Mouse (Mus musculus): ENCODE measurements around the gene Tspan18. TPM values are rescaled to one million over a fixed set of nuclear protein-coding genes. Genes with fewer than 3 reads are reported as not detected.
A peak's percentile ranks its signal among the peaks of the same experiment; 100 is the strongest.

Tspan18 gene
- polyA plus RNA-seq, 1 experiment from 2014 or later, result 17.0 TPM

DNA sequence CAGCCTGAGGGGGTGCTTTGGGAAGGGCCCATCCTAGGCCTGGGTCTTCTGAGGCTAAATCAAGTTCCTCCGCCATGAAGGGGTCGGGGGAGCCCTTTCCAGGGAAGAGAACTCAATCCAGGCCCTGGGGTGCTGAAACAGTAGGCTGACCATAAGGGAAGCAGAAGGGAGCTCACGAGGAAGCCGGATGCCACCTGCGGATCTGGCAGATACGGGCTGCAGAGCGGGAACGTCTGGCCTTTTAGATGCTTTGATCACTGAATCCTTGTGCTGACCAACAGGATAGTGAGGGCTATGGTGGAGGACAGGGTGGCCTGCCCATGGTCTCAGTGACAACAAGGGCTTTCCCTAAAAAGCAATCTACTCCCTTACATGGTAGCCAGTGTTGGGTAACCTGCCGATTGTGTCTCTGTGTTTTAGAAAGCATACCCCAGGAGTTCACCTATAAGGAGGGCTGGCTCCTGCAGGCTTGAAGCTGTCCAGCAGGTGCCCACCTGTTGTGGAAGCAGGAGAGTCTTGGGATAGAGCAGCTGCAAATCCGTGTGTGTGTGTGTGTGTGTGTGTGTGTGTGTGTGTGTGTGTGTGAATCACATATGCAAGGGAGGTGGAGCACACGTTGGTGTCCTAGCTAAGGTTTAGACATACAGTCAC is 90.7 kb downstream of the Tspan18 start:
- Histone ChIP-seq H3K4me2 (ENCODE audit: low read length) (no peak overlapping the region), H3K9me3 (ENCODE audit: control insufficient read depth, low read length) (no peaks in the 10 kb centered on the region), H3K27me3 (replicated peaks; ENCODE audit: control insufficient read depth, insufficient read depth, low read length) (no peaks in the 10 kb centered on the region), H3K9ac (replicated peaks; ENCODE audit: low read depth, low read length) (no peak overlapping the region), H3K4me3 (replicated peaks; ENCODE audit: low read length) (no peak overlapping the region), H3K4me1 (replicated peaks; ENCODE audit: control insufficient read depth, insufficient read depth, low read length) (peaks cover 6% of the 10 kb centered on the region), H3K36me3 (ENCODE audit: control insufficient read depth, insufficient read depth) (no peaks in the 10 kb centered on the region), H3K27ac (ENCODE audit: low read length) (no peak overlapping the region)
- WGBS, result 71% methylated on average over 11 of the region's 11 CpGs
- ATAC-seq, result no peak

DNA sequence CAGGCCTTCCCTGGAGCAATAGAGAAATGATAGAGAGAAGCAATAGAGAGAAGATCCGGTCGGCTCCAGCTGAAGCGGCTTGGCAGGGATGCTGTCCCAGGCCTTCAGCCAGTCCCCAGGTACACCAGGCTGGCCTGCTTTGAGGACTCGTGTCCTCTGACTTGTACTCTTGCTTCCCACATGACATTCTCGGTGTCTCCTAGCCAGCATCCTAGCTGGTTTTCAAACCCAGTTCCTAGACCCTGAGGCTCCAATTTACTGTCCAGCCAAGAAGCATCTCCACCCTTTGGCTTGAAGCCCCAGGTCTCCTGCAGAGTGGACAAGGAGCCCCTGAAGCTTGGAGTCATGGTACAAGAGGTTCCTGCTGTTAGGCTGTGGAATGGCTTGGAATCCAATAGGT is 92.1 kb downstream of the Tspan18 start:
- 91% methylated on average over 5 of the region's 5 CpGs for WGBS
- H3K4me1 ChIP-seq (replicated peaks; ENCODE audit: control insufficient read depth, insufficient read depth, low read length), result no peaks in the 10 kb centered on the region; the same call in 1 of the 2 replicates
- H3K27ac ChIP-seq (ENCODE audit: low read length), result no peak overlapping the region
- H3K4me2 ChIP-seq (ENCODE audit: low read length), result no peak overlapping the region
- no peaks in the 10 kb centered on the region for H3K27me3 ChIP-seq (replicated peaks; ENCODE audit: control insufficient read depth, insufficient read depth, low read length)
- H3K36me3 ChIP-seq (ENCODE audit: control insufficient read depth, insufficient read depth), result no peaks in the 10 kb centered on the region
- no peak overlapping the region for H3K4me3 ChIP-seq (replicated peaks; ENCODE audit: low read length)
- H3K9me3 ChIP-seq (ENCODE audit: control insufficient read depth, low read length), result no peaks in the 10 kb centered on the region
- no peak for ATAC-seq
- H3K9ac ChIP-seq (replicated peaks; ENCODE audit: low read depth, low read length), result no peak overlapping the region

DNA sequence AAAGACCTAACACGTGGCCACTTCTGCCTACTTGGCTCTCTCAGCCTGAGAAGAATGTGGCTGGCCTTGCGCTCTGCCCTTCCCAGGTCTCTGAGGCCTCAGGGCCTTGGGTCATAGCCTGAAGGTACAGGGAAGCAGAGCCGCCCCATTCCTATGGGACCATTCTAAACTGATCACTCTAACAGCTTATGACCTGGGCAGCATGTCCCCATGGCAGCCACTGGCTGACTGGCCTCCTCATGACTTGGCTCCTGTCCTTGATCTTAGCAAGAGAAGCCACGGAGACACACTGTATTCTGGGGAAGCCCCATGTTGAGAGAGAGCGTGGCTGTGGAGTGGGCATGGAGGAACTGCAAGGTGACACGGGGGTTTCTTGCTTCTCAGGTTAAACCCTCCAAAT is 95.4 kb downstream of the Tspan18 start:
- WGBS, result 90% methylated on average over 6 of the region's 6 CpGs
- H3K27ac ChIP-seq (ENCODE audit: low read length), result no peak overlapping the region
- no peak overlapping the region for H3K9ac ChIP-seq (replicated peaks; ENCODE audit: low read depth, low read length)
- H3K4me2 ChIP-seq (ENCODE audit: low read length), result no peak overlapping the region
- H3K4me3 ChIP-seq (replicated peaks; ENCODE audit: low read length), result no peak overlapping the region
- no peaks in the 10 kb centered on the region for H3K27me3 ChIP-seq (replicated peaks; ENCODE audit: control insufficient read depth, insufficient read depth, low read length)
- H3K4me1 ChIP-seq (replicated peaks; ENCODE audit: control insufficient read depth, insufficient read depth, low read length), result no peaks in the 10 kb centered on the region
- no peak for ATAC-seq
- no peaks in the 10 kb centered on the region for H3K9me3 ChIP-seq (ENCODE audit: control insufficient read depth, low read length)
- H3K36me3 ChIP-seq (ENCODE audit: control insufficient read depth, insufficient read depth), result no peaks in the 10 kb centered on the region

DNA sequence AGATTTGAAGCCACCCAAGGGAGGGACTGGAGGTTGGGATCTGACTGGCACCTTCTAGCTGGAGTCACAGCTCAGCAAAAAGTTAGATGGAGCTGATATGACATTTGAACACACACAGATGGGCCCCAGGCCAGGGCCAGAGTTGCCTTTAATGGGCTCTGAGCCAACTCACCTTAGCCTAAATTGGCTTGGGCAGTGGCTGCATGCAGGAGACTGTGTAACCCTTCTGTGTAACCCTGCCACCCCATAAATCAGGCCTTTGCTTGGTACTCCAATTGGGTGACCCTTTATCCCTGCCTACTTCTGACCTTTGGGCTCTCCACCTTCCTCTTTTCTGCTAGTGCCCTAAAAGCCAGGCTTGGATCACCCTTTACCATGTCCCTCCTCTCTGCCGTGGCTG is 97.2 kb downstream of the Tspan18 start:
- no peak overlapping the region for H3K27ac ChIP-seq (ENCODE audit: low read length)
- ATAC-seq, result no peak
- H3K4me1 ChIP-seq (replicated peaks; ENCODE audit: control insufficient read depth, insufficient read depth, low read length), result no peaks in the 10 kb centered on the region
- H3K4me2 ChIP-seq (ENCODE audit: low read length), result no peak overlapping the region
- H3K4me3 ChIP-seq (replicated peaks; ENCODE audit: low read length), result no peak overlapping the region
- WGBS, result 77% methylated on average over 1 of the region's 1 CpGs
- H3K9ac ChIP-seq (replicated peaks; ENCODE audit: low read depth, low read length), result no peak overlapping the region
- H3K36me3 ChIP-seq (ENCODE audit: control insufficient read depth, insufficient read depth), result no peaks in the 10 kb centered on the region
- no peaks in the 10 kb centered on the region for H3K27me3 ChIP-seq (replicated peaks; ENCODE audit: control insufficient read depth, insufficient read depth, low read length)
- H3K9me3 ChIP-seq (ENCODE audit: control insufficient read depth, low read length), result no peaks in the 10 kb centered on the region

DNA sequence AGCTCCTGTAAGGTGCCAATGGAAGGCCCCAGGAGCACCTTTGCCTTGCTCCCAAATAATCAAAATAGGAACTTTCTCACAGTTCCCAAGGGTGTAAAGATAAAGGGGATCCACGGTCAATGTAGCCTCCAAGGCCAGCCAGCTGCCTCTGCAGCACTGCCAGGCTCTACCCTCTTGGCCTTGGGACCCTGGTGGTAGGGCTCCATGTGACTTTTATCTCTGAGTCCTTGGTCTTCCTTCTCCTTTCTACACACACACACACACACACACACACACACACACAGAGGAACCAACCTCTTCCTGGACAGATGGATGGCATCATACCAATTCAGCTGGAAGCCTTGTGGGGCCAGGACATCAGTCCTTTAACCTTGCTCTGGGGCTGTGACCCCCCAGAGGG is 102.2 kb downstream of the Tspan18 start:
- no peak overlapping the region for H3K9ac ChIP-seq (replicated peaks; ENCODE audit: low read depth, low read length)
- no peak overlapping the region for H3K4me3 ChIP-seq (replicated peaks; ENCODE audit: low read length)
- no peak overlapping the region for H3K27ac ChIP-seq (ENCODE audit: low read length)
- H3K36me3 ChIP-seq (ENCODE audit: control insufficient read depth, insufficient read depth), result no peaks in the 10 kb centered on the region
- H3K27me3 ChIP-seq (replicated peaks; ENCODE audit: control insufficient read depth, insufficient read depth, low read length), result no peaks in the 10 kb centered on the region
- 56% methylated on average over 1 of the region's 1 CpGs for WGBS
- peaks cover 20% of the 10 kb centered on the region for H3K4me1 ChIP-seq (replicated peaks; ENCODE audit: control insufficient read depth, insufficient read depth, low read length)
- no peak overlapping the region for H3K4me2 ChIP-seq (ENCODE audit: low read length)
- ATAC-seq, result no peak
- H3K9me3 ChIP-seq (ENCODE audit: control insufficient read depth, low read length), result no peaks in the 10 kb centered on the region

- Histone ChIP-seq H3K27ac (ENCODE audit: low read length) (peak overlapping the region; percentile 90), H3K36me3 (ENCODE audit: control insufficient read depth, insufficient read depth) (no peaks in the 10 kb centered on the region), H3K9me3 (ENCODE audit: control insufficient read depth, low read length) (no peaks in the 10 kb centered on the region), H3K4me2 (ENCODE audit: low read length) (no peak overlapping the region), H3K4me1 (replicated peaks; ENCODE audit: control insufficient read depth, insufficient read depth, low read length) (peaks cover 28% of the 10 kb centered on the region), H3K27me3 (replicated peaks; ENCODE audit: control insufficient read depth, insufficient read depth, low read length) (no peaks in the 10 kb centered on the region), H3K9ac (replicated peaks; ENCODE audit: low read depth, low read length) (peak overlapping the region; percentile 23; the same call in 1 of the 2 replicates), H3K4me3 (replicated peaks; ENCODE audit: low read length) (no peak overlapping the region)
- WGBS, result 1% methylated on average over 5 of the region's 5 CpGs
- peak; percentile 43 for ATAC-seq
Measured at GRCm38 (mm10) chr2:93228480-93228824, 105.9 kb downstream of the Tspan18 start.

GRCm38 (mm10) chr2:93227713-93228479 is 106.4 kb downstream of the Tspan18 start:
- H3K27ac ChIP-seq (ENCODE audit: low read length), result peak overlapping the region; percentile 90
- peak overlapping the region; percentile 15 for H3K4me2 ChIP-seq (ENCODE audit: low read length)
- peak; percentile 88 for ATAC-seq
- peaks cover 28% of the 10 kb centered on the region for H3K4me1 ChIP-seq (replicated peaks; ENCODE audit: control insufficient read depth, insufficient read depth, low read length)
- H3K9me3 ChIP-seq (ENCODE audit: control insufficient read depth, low read length), result no peaks in the 10 kb centered on the region
- H3K9ac ChIP-seq (replicated peaks; ENCODE audit: low read depth, low read length), result peak overlapping the region; percentile 23; the same call in 1 of the 2 replicates
- WGBS, result 11% methylated on average over 9 of the region's 9 CpGs
- H3K36me3 ChIP-seq (ENCODE audit: control insufficient read depth, insufficient read depth), result no peaks in the 10 kb centered on the region
- no peak overlapping the region for H3K4me3 ChIP-seq (replicated peaks; ENCODE audit: low read length)
- H3K27me3 ChIP-seq (replicated peaks; ENCODE audit: control insufficient read depth, insufficient read depth, low read length), result no peaks in the 10 kb centered on the region

DNA sequence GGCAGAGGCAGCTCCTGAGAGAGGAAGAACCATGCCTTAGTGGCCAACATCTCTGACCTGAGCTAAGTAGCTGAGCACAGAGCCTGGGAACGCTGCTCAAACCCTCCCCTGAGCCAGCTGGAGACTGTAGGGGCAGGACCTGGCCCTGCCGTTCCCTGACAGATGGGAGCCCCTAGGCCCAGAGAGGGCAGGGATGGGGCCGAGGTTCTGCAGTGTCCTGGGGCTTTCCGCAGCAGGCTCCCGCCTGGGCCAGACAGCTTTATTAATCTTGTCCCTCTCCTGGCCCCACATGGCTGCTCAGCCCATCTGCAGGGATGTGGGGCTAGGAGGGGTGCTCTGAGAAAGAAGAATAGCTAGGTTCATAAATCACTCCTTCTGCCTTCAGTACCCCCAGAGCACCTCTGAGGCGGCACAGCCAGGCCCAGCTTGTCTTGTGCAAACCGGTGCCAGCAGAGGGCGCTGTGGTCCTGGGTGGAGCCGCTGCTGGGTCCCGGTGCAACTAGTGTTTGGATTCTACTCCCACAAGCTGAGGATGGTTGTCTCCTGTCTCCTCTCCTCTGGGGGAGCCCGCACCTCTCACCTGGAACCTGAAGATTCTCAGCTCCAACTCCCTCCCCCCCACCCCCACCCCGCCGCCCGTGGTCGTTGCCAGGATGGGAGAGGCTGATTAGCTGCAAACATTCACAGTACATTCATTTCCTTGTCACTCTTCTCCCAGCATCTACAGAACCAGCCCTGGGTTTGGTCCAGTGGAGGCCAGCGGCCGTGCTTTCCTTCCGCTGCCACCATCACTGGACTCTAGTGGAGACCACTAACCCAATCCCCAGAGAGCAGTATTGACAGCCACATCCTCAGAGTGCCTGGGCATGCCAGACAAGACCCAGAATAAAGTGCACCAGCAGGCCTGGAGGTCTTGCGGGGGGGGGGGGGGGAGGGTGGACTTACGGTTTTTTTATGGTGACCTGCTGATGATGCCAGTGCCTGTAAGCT is 107.4 kb downstream of the Tspan18 start:
- Histone ChIP-seq H3K36me3 (ENCODE audit: control insufficient read depth, insufficient read depth) (no peaks in the 10 kb centered on the region), H3K27me3 (replicated peaks; ENCODE audit: control insufficient read depth, insufficient read depth, low read length) (no peaks in the 10 kb centered on the region), H3K9me3 (ENCODE audit: control insufficient read depth, low read length) (no peaks in the 10 kb centered on the region), H3K27ac (ENCODE audit: low read length) (peak overlapping the region; percentile 65), H3K4me2 (ENCODE audit: low read length) (peak overlapping the region; percentile 32), H3K4me3 (replicated peaks; ENCODE audit: low read length) (no peak overlapping the region), H3K4me1 (replicated peaks; ENCODE audit: control insufficient read depth, insufficient read depth, low read length) (peaks cover 28% of the 10 kb centered on the region), H3K9ac (replicated peaks; ENCODE audit: low read depth, low read length) (0 out of 2 replicates have a peak overlapping the region, but pooled peaks have one; percentile 2)
- ATAC-seq, result peak; percentile 57
- WGBS, result 10% methylated on average over 16 of the region's 20 CpGs

GRCm38 (mm10) chr2:93223463-93223862 is 110.8 kb downstream of the Tspan18 start:
- 67% methylated on average over 6 of the region's 6 CpGs for WGBS

More at GRCm38 (mm10) chr2:93223463-93223862, 110.8 kb downstream of the Tspan18 start:
- Histone ChIP-seq H3K36me3 (ENCODE audit: control insufficient read depth, insufficient read depth) (no peaks in the 10 kb centered on the region), H3K4me1 (replicated peaks; ENCODE audit: control insufficient read depth, insufficient read depth, low read length) (peaks cover 21% of the 10 kb centered on the region), H3K4me2 (ENCODE audit: low read length) (no peak overlapping the region), H3K4me3 (replicated peaks; ENCODE audit: low read length) (no peak overlapping the region), H3K9me3 (ENCODE audit: control insufficient read depth, low read length) (no peaks in the 10 kb centered on the region), H3K9ac (replicated peaks; ENCODE audit: low read depth, low read length) (no peak overlapping the region), H3K27me3 (replicated peaks; ENCODE audit: control insufficient read depth, insufficient read depth, low read length) (no peaks in the 10 kb centered on the region), H3K27ac (ENCODE audit: low read length) (no peak overlapping the region)
- ATAC-seq, result no peak
